Mouse (Mus musculus): Measurements from ENCODE around the gene Porcn. TPM values are rescaled to one million over a fixed set of nuclear protein-coding genes. Genes with fewer than 3 reads are reported as not detected.

Gene Porcn
- polyA plus RNA-seq (2015; fragmentation: Nextera tagmentation; extraction: Ambion mirVana), result 12.5 and 14.3 TPM in 2 replicates

GRCm38 (mm10) chrX:8206015-8206693 lies at the start of gene Porcn:
TSS of gene Porcn (minus strand) at chrX:8206525.
- WGBS, result 6% methylated on average over 46 of the region's 46 CpGs
- Histone ChIP-seq H3K9ac (ENCODE audit: low read length) (peak within 1 kb of the TSS; percentile 65), H3K27ac (replicated peaks) (peak within 1 kb of the TSS; percentile 45; the same call in 1 of the 2 replicates), H3K4me3 (ENCODE audit: low read depth, low read length) (peak within 1 kb of the TSS; percentile 50), H3K4me1 (replicated peaks; ENCODE audit: control insufficient read depth, insufficient read depth) (no peaks in the 10 kb centered on the region), H3K36me3 (ENCODE audit: control insufficient read depth, insufficient read depth, low read length) (no peaks in the 10 kb centered on the region), H3K9me3 (ENCODE audit: control insufficient read depth, low read length) (no peaks in the 10 kb centered on the region), H3K27me3 (ENCODE audit: control insufficient read depth, insufficient read depth, low read length) (no peaks in the 10 kb centered on the region), H3K4me2 (replicated peaks; ENCODE audit: low read depth) (peak within 1 kb of the TSS; percentile 65)
- peak; percentile 94 for ATAC-seq (ENCODE audit: low FRiP score, low TSS enrichment)
- TF ChIP-seq EP300 (optimal IDR thresholded peaks at IDR 0.05), result no peak
- no peak for TF ChIP-seq CTCF (IDR thresholded peaks at IDR 0.05; ENCODE audit: low read depth)
- peak; percentile 87 for DNase-seq (ENCODE audit: low spot score)

GRCm38 (mm10) chrX:8255807-8256206 lies 49.5 kb upstream of the Porcn start:
- 41% methylated on average over 4 of the region's 6 CpGs for WGBS
- no peak for ATAC-seq (ENCODE audit: low FRiP score, low TSS enrichment)

DNA sequence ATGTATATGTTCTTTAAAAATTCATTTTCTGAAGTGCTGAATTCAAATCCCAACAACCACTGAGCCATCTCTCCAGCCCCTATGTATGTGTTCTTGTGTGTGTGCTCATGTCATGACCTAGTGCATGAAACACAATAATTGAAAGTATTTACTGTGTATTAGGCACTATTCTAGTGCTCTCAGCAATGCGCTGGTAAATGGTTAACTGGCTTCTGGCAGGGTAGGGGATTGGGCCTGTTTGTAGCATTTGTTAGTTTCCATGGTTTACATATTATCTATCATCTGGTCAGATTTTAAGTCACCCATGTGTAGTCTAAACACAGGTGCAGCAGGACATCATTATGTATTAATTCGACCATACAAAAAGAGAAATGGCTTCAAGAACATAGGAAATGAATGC lies 47.4 kb upstream of the Porcn start:
- H3K4me1 ChIP-seq (replicated peaks; ENCODE audit: control insufficient read depth, insufficient read depth), result no peaks in the 10 kb centered on the region
- no peak for ATAC-seq (ENCODE audit: low FRiP score, low TSS enrichment)
- no peaks in the 10 kb centered on the region for H3K27me3 ChIP-seq (ENCODE audit: control insufficient read depth, insufficient read depth, low read length)
- H3K4me3 ChIP-seq (ENCODE audit: low read depth, low read length), result no peak overlapping the region
- H3K27ac ChIP-seq (replicated peaks), result no peak overlapping the region
- H3K9ac ChIP-seq (ENCODE audit: low read length), result no peak overlapping the region
- no peak for DNase-seq (ENCODE audit: low spot score)
- H3K4me2 ChIP-seq (replicated peaks; ENCODE audit: low read depth), result no peak overlapping the region
- no peaks in the 10 kb centered on the region for H3K9me3 ChIP-seq (ENCODE audit: control insufficient read depth, low read length)
- H3K36me3 ChIP-seq (ENCODE audit: control insufficient read depth, insufficient read depth, low read length), result no peaks in the 10 kb centered on the region
- TF ChIP-seq EP300 (optimal IDR thresholded peaks at IDR 0.05) (no peak), CTCF (IDR thresholded peaks at IDR 0.05; ENCODE audit: low read depth) (no peak)
- WGBS, result 60% methylated on average over 2 of the region's 2 CpGs

More at GRCm38 (mm10) chrX:8255807-8256206, 49.5 kb upstream of the Porcn start:
- Histone ChIP-seq H3K9me3 (ENCODE audit: control insufficient read depth, low read length) (no peaks in the 10 kb centered on the region), H3K27ac (replicated peaks) (no peak overlapping the region), H3K4me3 (ENCODE audit: low read depth, low read length) (no peak overlapping the region), H3K36me3 (ENCODE audit: control insufficient read depth, insufficient read depth, low read length) (no peaks in the 10 kb centered on the region), H3K4me1 (replicated peaks; ENCODE audit: control insufficient read depth, insufficient read depth) (no peaks in the 10 kb centered on the region), H3K9ac (ENCODE audit: low read length) (no peak overlapping the region), H3K27me3 (ENCODE audit: control insufficient read depth, insufficient read depth, low read length) (no peaks in the 10 kb centered on the region), H3K4me2 (replicated peaks; ENCODE audit: low read depth) (no peak overlapping the region)
- DNase-seq (ENCODE audit: low spot score), result no peak
- TF ChIP-seq CTCF (IDR thresholded peaks at IDR 0.05; ENCODE audit: low read depth) (0 out of 2 replicates have a peak, but pooled peaks have one; percentile 8), EP300 (optimal IDR thresholded peaks at IDR 0.05) (no peak)

DNA sequence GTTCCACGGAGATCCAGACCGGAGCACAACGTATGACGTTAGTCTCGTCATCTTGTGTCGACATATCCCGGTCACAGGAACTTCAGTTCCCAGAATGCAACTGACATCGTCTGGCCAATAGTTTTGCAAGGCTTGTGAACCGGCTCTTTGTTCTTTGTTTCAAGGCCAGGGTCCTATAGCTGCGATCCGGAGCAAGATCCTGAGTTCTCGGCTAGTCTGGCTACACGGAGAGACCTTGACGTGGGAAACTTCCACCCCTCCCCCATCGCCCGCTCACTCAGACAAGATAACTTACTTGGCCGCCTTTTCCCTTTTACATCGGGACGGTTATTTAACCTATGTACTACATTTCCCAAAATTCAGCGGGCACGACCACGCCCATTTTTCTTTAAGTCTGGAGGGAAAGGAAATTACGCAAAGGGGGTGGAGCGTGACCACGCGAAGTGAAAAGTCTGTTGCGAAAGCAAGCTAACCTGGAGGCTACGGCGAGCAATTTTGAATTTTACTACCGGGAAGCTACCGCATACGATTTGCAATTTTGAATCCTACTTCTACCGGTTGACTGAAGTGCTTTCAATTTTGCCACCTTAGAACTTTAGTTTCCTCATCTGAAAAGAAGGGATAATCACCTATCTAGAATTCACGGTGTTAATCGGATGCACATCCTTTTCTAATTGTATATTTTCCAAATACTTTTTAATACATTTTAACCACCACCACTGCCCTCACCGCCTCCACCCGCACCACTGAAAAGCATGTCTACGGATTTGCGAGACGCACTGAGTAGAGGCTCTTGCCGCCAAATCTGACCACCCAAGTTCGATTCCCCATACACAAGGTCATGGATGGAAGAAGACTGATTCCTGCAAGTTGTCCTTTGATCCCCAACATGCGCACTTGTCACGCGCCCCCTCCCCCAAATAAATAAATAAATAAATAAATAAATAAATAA lies 46.3 kb upstream of the Porcn start, which contains the start of gene Ftsj1:
Gene Ftsj1 (minus strand): TSS at position 73 of the 952 bp plus-strand sequence.
- no peaks in the 10 kb centered on the region for H3K9me3 ChIP-seq (ENCODE audit: control insufficient read depth, low read length)
- peak within 1 kb of the TSS; percentile 51 for H3K4me3 ChIP-seq (ENCODE audit: low read depth, low read length)
- no peak for TF ChIP-seq CTCF (IDR thresholded peaks at IDR 0.05; ENCODE audit: low read depth)
- ATAC-seq (ENCODE audit: low FRiP score, low TSS enrichment) (peak; percentile 95), DNase-seq (ENCODE audit: low spot score) (peak; percentile 79)
- WGBS, result 14% methylated on average over 45 of the region's 45 CpGs
- H3K27ac ChIP-seq (replicated peaks), result no peak within 1 kb of the TSS; the same call in 1 of the 2 replicates
- H3K4me2 ChIP-seq (replicated peaks; ENCODE audit: low read depth), result peak within 1 kb of the TSS; percentile 58
- peak within 1 kb of the TSS; percentile 64 for H3K9ac ChIP-seq (ENCODE audit: low read length)
- no peaks in the 10 kb centered on the region for H3K27me3 ChIP-seq (ENCODE audit: control insufficient read depth, insufficient read depth, low read length)
- no peaks in the 10 kb centered on the region for H3K4me1 ChIP-seq (replicated peaks; ENCODE audit: control insufficient read depth, insufficient read depth)
- no peaks in the 10 kb centered on the region for H3K36me3 ChIP-seq (ENCODE audit: control insufficient read depth, insufficient read depth, low read length)

- 15% methylated on average over 18 of the region's 18 CpGs for WGBS
- peak overlapping the region; percentile 58 for H3K4me2 ChIP-seq (replicated peaks; ENCODE audit: low read depth)
- H3K27ac ChIP-seq (replicated peaks), result no peak overlapping the region
- H3K4me1 ChIP-seq (replicated peaks; ENCODE audit: control insufficient read depth, insufficient read depth), result no peaks in the 10 kb centered on the region
- peak overlapping the region; percentile 64 for H3K9ac ChIP-seq (ENCODE audit: low read length)
- DNase-seq (ENCODE audit: low spot score) (no peak), ATAC-seq (ENCODE audit: low FRiP score, low TSS enrichment) (peak; percentile 50)
- H3K9me3 ChIP-seq (ENCODE audit: control insufficient read depth, low read length), result no peaks in the 10 kb centered on the region
- no peaks in the 10 kb centered on the region for H3K27me3 ChIP-seq (ENCODE audit: control insufficient read depth, insufficient read depth, low read length)
- peak overlapping the region; percentile 51 for H3K4me3 ChIP-seq (ENCODE audit: low read depth, low read length)
- TF ChIP-seq CTCF (IDR thresholded peaks at IDR 0.05; ENCODE audit: low read depth), result no peak
- H3K36me3 ChIP-seq (ENCODE audit: control insufficient read depth, insufficient read depth, low read length), result no peaks in the 10 kb centered on the region
Observed at GRCm38 (mm10) chrX:8251789-8252333, 45.5 kb upstream of the Porcn start.
